Mouse (Mus musculus) embryonic facial prominence, embryonic 15.5 days (tissue): ENCODE results near the gene Gna13. TPM values are rescaled to one million over a fixed set of nuclear protein-coding genes. Genes with fewer than 3 reads are reported as not detected.
"Not testable (repeated sequence)": the region's sequence is repeated elsewhere in the genome, so short reads cannot be mapped to it uniquely, and the experiment has no call there.

Experiments used
- ATAC-seq: fragments of 200-750 bp; cut with Nextera tagmentation; 2 replicates; pipeline ENCODE4 v1.8.0; 2017; ENCODE audit warnings: low read depth, moderate TSS enrichment; ENCODE audit not compliant: insufficient number of reproducible peaks, low FRiP score, low TSS enrichment
- H3K27ac ChIP-seq: fragments of 300-500 bp; sonication (generic); replicated peaks from 2 replicates; pipeline ENCODE4 v1.5.1; 2015; ENCODE audit warnings: mild to moderate bottlenecking, inconsistent platforms
- H3K27me3 ChIP-seq: fragments of 300-500 bp; sonication (generic); 2 replicates; pipeline ENCODE4 v1.6.1; 2015; ENCODE audit warnings: inconsistent platforms
- H3K36me3 ChIP-seq: fragments of 300-500 bp; sonication (generic); 2 replicates; pipeline ENCODE4 v1.6.1; 2015; ENCODE audit warnings: mild to moderate bottlenecking, inconsistent platforms
- H3K4me1 ChIP-seq: fragments of 300-500 bp; sonication (generic); 2 replicates; pipeline ENCODE4 v1.6.1; 2015; ENCODE audit warnings: inconsistent platforms
- H3K4me2 ChIP-seq: fragments of 300-500 bp; sonication (generic); replicated peaks from 2 replicates; pipeline ENCODE4 v1.6.1; 2015; ENCODE audit warnings: mild to moderate bottlenecking, inconsistent platforms
- H3K4me3 ChIP-seq: fragments of 300-500 bp; sonication (generic); replicated peaks from 2 replicates; pipeline ENCODE4 v1.5.1; 2015; ENCODE audit warnings: mild to moderate bottlenecking, inconsistent platforms
- H3K9ac ChIP-seq: fragments of 300-500 bp; sonication (generic); 2 replicates; pipeline ENCODE4 v1.6.1; 2015; ENCODE audit warnings: inconsistent platforms
- H3K9me3 ChIP-seq: fragments of 300-500 bp; sonication (generic); replicated peaks from 2 replicates; pipeline ENCODE4 v1.6.1; 2016; ENCODE audit warnings: inconsistent platforms
- WGBS: fragments of 180-500 bp; shearing (Covaris S2); methylation state at CpG from one replicate; pipeline ENCODE4 v1.1.7; 2015; 5-methylcytosine and 5-hydroxymethylcytosine counted together
- polyA plus RNA-seq: library from polyadenylated mRNA; unstranded; fragments of >200 nt; fragmentation: Nextera tagmentation; extraction: Ambion mirVana; gene quantifications from 2 replicates; pipeline ENCODE4 v1.2.1, GENCODE M21; 2015

The Gna13 gene
- polyA plus RNA-seq, 1 experiment from 2014 or later, result 25.6 TPM

DNA sequence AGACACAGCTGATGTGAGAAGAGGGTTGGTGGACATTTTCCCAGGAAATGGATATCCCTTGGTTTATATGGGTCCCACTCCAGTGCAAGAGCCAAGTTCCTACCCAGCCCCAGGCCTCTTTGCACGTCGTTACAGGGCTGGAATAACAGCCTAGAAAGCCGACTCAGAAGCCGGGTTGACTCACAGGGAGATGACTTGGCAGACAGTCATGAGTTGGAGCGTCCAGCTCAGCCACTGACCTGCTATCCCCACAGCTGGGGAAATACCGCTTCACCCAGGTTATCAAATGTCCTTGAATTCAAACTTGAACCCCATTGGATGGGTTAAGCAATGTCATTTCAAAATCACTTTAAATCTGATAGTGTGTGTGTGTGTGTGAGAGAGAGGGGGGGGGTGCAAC is 29.9 kb upstream of the Gna13 start:
- no peak overlapping the region for H3K27ac ChIP-seq
- no peak overlapping the region for H3K9ac ChIP-seq
- no peak overlapping the region for H3K4me3 ChIP-seq
- H3K27me3 ChIP-seq, result no peaks in the 10 kb centered on the region
- H3K36me3 ChIP-seq, result no peaks in the 10 kb centered on the region
- 68% methylated on average over 6 of the region's 6 CpGs for WGBS
- H3K4me2 ChIP-seq, result no peak overlapping the region
- no peaks in the 10 kb centered on the region for H3K9me3 ChIP-seq
- ATAC-seq, result no peak
- H3K4me1 ChIP-seq, result peaks cover 11% of the 10 kb centered on the region

DNA sequence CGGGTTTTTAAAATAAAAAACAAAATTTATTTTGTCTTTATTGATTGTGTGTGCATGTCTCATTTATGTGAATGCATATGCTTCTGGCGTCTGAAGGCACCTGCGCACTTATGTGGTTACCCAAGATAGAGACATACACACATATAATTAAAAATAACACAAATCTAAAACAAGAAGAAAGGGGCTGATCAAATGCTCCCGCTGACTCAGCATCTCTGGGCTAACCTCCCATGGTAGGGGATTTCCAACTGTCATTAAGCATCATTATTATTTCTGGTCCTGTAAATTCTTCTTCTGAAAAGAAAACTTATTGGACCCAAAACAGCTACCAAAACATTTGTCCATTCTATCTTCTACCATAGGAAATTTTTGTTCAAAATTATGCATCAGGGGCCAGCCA is 27.9 kb upstream of the Gna13 start:
- H3K4me3 ChIP-seq, result no peak overlapping the region
- H3K36me3 ChIP-seq, result no peaks in the 10 kb centered on the region
- peaks cover 11% of the 10 kb centered on the region for H3K4me1 ChIP-seq
- no peak overlapping the region for H3K27ac ChIP-seq
- WGBS, result 87% methylated on average over 4 of the region's 4 CpGs
- no peak for ATAC-seq
- no peaks in the 10 kb centered on the region for H3K9me3 ChIP-seq
- H3K27me3 ChIP-seq, result no peaks in the 10 kb centered on the region
- no peak overlapping the region for H3K9ac ChIP-seq
- H3K4me2 ChIP-seq, result no peak overlapping the region

DNA sequence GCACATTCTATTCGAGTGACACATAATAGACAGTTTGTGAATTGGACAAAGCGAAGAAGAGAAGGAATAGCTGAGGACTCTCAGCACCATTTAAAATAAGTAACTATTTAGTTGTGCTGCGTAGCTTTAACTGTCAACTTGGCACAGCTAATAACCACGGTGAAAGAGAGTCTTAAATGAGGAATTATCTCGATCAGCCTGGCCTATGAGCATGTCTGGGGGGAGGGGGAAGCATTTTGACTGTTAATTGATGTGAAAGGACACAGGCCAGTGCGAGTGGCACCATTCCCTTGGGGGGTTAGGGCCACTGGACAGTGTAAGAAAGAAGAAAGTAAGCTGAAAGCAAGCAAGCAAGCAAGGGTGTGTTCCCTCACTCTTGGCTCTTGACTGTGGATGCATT is 26.7 kb upstream of the Gna13 start:
- Histone ChIP-seq H3K4me1 (peaks cover 11% of the 10 kb centered on the region), H3K9ac (no peak overlapping the region), H3K9me3 (no peaks in the 10 kb centered on the region), H3K4me3 (no peak overlapping the region), H3K27me3 (no peaks in the 10 kb centered on the region), H3K4me2 (no peak overlapping the region), H3K36me3 (no peaks in the 10 kb centered on the region), H3K27ac (no peak overlapping the region)
- WGBS, result 53% methylated on average over 6 of the region's 6 CpGs
- ATAC-seq, result no peak

DNA sequence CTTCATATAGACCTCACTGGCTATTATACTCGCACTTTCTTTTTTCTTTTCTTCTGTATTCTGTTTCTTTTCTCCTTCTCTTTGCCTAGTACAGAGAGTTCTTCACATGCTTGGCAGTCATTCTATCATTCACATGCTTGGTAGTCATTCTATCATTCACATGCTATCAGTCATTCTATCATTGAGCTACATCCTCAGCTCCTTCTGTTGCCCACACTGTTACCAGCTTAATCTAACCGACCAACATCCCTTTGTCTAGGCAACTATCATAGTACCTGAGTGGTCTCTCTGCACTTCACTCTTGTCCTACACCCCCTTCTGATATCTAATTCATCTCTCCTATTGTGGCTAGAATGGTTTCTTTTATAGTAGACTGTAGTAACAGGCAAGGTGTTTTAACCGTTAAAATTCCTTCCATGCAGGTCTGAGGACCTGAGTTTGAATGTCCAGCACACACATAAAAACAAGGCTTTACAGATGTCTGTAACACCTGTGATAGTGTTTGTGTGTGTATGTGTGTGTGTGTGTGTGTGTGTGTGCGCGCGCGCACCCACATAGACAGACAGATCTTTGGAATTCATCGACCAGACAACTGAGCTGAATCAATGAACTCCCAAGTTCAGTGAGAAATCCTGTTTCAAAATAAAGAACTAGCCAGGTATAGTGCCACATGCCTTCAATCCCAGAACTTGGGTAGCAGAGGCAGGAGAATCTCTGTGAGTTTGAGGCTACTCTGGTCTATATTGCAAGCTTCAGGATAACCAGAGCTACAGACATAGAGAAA is 23.3 kb upstream of the Gna13 start:
- 95% methylated on average over 8 of the region's 8 CpGs for WGBS

DNA sequence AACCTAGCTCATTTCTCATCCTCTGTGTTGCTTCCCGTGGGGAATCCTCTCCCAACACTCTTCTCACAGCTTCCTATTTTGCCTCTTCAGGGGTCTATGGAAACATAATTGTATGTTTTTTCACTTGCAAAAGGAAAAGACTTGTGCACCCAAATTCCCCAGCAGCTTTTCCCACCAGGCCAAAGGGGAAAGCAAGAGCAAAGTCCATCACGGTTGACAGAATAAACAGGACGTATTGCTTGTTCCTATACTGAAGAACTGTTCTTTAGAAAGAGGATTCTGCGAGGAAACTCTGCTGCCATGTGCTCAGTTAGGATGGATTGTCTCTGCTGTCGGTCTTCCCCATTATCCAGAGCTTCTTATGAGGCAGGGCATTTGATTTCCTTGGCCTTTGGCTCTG is 22.1 kb upstream of the Gna13 start:
- Histone ChIP-seq H3K9ac (no peak overlapping the region), H3K27ac (no peak overlapping the region), H3K36me3 (no peaks in the 10 kb centered on the region), H3K4me1 (peaks cover 14% of the 10 kb centered on the region), H3K4me2 (no peak overlapping the region), H3K27me3 (no peaks in the 10 kb centered on the region), H3K9me3 (no peaks in the 10 kb centered on the region), H3K4me3 (no peak overlapping the region)
- no peak for ATAC-seq
- WGBS, result 80% methylated on average over 5 of the region's 5 CpGs

More for the DNA sequence above, 23.3 kb upstream of the Gna13 start:
- Histone ChIP-seq H3K4me3 (no peak overlapping the region), H3K4me2 (no peak overlapping the region), H3K27me3 (no peaks in the 10 kb centered on the region), H3K36me3 (no peaks in the 10 kb centered on the region), H3K27ac (no peak overlapping the region), H3K9me3 (no peaks in the 10 kb centered on the region), H3K4me1 (peaks cover 10% of the 10 kb centered on the region), H3K9ac (no peak overlapping the region)
- no peak for ATAC-seq

DNA sequence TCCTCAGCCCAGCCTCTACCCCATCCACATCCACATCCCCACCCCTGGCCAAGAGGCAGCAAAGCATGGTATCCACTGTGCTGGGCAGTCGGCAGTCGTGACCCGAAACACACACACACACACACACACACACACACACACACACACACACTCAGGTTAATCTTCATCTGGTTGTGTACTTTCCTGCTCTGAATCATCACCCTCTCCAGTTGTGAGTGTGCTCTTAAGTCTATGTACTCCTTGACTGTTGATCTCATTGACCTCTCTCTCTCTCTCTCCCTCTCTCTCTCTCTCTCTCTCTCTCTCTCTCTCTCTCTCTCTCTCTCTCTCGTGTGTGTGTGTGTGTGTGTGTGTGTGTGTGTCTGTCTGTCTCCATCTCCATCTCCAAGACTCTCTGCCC is 20.0 kb upstream of the Gna13 start:
- 93% methylated on average over 4 of the region's 4 CpGs for WGBS
- not testable (repeated sequence) for H3K9me3 ChIP-seq, H3K4me2 ChIP-seq, H3K36me3 ChIP-seq, H3K9ac ChIP-seq, H3K27ac ChIP-seq, H3K27me3 ChIP-seq, H3K4me3 ChIP-seq, ATAC-seq
- peaks cover 28% of the 10 kb centered on the region for H3K4me1 ChIP-seq

DNA sequence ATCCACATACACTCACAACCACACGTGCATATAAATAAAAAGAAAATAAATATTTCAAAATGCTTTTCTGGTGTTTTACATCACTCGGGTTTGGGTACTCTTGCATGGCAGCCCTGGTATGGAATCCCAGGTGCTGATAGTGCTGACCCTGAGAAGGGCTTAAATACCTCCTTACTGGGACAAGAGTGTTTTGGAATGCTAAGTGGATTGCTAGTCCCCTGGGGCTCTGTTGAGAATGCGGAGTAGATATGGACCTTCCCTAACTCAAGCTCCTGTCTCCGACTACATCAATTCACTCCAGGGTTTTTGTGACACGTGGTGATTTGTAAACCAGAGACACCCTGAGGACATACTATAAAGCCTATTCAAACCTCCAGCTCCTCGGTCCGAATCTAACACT is 19.1 kb upstream of the Gna13 start:
- Histone ChIP-seq H3K27ac (peak overlapping the region; percentile 73), H3K36me3 (no peaks in the 10 kb centered on the region), H3K4me3 (no peak overlapping the region), H3K27me3 (no peaks in the 10 kb centered on the region), H3K4me1 (peaks cover 37% of the 10 kb centered on the region), H3K9ac (no peak overlapping the region), H3K4me2 (0 out of 2 replicates have a peak overlapping the region, but pooled peaks have one; percentile 8), H3K9me3 (no peaks in the 10 kb centered on the region)
- 26% methylated on average over 7 of the region's 7 CpGs for WGBS
- ATAC-seq, result no peak

DNA sequence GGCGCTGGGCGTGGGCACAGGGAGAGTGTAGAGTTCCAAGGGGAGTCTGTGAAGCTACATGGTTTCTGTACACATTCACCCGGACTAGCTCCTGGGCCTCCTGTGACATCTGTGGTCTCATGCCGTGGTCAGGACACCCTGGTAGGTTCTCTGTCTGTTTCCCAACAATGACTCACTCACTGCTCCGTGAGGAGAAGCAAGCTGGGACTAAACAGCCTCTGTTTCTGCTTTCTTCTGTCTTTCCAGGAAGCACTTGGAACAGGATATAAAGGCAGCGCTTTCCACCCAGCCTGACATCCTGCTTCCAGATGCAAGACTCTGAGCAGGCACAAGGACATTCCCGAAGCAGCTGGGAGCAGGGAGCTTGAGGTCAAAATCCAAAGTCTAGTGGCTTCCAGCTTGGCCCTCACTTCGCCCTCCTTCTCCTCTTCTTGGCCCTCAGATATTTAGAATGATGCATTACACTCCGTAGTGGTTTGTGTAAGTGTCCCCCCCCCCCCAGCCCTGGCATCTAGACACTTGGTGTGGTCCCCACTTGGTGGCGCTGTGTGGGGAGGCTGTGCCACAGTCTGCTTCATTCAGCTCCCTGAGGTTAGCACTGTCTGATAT is 18.5 kb upstream of the Gna13 start:
- Histone ChIP-seq H3K9ac (no peak overlapping the region), H3K4me3 (no peak overlapping the region), H3K4me2 (0 out of 2 replicates have a peak overlapping the region, but pooled peaks have one; percentile 8), H3K4me1 (peaks cover 37% of the 10 kb centered on the region), H3K27me3 (no peaks in the 10 kb centered on the region), H3K27ac (peak overlapping the region; percentile 73), H3K9me3 (no peaks in the 10 kb centered on the region), H3K36me3 (no peaks in the 10 kb centered on the region)
- 20% methylated on average over 10 of the region's 10 CpGs for WGBS
- ATAC-seq, result no peak

DNA sequence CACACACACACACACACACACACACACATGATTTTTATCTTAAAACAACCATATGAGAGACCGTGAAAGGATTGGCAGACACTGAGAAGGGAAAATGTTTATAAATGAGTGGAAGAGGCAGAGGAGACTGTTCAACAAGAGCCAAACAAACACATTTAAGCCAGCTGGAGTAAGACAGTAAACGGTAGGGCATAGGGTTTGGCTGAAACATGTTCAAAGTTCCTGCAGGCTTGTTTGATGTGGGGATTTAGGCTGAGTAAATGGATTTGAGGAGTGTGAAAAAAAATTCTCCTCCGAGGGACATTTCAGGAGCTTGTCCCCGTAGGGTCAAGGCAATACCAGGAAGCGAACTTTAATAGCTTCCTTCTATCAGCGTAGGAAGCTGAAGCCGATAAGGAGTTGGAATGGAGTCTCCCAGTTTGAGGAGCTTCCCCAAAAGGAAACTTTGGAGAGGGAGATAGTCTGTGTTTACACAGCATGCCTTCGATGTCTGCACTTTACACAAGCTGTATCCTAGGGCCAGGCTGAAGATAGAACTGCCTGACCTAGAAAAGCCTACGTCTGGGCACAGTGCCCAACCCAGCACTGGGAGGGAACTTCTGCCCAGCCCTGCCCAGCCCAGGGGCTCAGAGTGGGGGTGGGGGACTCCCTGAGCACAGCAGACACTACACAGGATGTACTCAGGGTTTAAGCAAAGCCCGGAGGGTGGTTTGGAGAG is 15.2 kb upstream of the Gna13 start:
- peak; percentile 83 for ATAC-seq
- Histone ChIP-seq H3K4me1 (peaks cover 37% of the 10 kb centered on the region), H3K9ac (no peak overlapping the region), H3K36me3 (no peaks in the 10 kb centered on the region), H3K27me3 (no peaks in the 10 kb centered on the region), H3K4me3 (no peak overlapping the region), H3K9me3 (no peaks in the 10 kb centered on the region), H3K27ac (peak overlapping the region; percentile 79), H3K4me2 (peak overlapping the region; percentile 27)
- WGBS, result 24% methylated on average over 10 of the region's 10 CpGs

DNA sequence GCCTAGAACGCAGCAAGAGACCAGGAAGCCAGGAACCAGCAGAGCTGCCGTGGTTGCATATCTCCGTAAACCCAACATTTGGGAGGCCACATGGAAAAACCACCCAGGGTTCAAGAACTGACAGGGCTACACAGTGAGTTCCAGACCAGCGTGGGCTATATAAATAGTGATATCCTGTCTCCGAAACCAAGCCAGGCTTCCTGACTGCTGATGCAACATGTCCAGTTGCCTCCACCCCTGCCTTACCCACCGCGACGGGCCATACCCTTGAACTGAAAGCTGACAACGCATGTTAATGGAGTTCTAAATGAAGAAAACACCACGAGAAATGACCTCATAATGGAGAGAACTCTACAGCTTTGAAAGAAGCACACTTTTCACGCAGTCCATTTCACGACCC is 14.2 kb upstream of the Gna13 start:
- H3K4me3 ChIP-seq, result no peak overlapping the region
- ATAC-seq, result no peak
- no peak overlapping the region for H3K9ac ChIP-seq
- H3K4me1 ChIP-seq, result peaks cover 39% of the 10 kb centered on the region
- H3K9me3 ChIP-seq, result no peaks in the 10 kb centered on the region
- H3K27ac ChIP-seq, result no peak overlapping the region
- H3K4me2 ChIP-seq, result no peak overlapping the region
- WGBS, result 76% methylated on average over 12 of the region's 12 CpGs
- H3K27me3 ChIP-seq, result no peaks in the 10 kb centered on the region
- no peaks in the 10 kb centered on the region for H3K36me3 ChIP-seq

DNA sequence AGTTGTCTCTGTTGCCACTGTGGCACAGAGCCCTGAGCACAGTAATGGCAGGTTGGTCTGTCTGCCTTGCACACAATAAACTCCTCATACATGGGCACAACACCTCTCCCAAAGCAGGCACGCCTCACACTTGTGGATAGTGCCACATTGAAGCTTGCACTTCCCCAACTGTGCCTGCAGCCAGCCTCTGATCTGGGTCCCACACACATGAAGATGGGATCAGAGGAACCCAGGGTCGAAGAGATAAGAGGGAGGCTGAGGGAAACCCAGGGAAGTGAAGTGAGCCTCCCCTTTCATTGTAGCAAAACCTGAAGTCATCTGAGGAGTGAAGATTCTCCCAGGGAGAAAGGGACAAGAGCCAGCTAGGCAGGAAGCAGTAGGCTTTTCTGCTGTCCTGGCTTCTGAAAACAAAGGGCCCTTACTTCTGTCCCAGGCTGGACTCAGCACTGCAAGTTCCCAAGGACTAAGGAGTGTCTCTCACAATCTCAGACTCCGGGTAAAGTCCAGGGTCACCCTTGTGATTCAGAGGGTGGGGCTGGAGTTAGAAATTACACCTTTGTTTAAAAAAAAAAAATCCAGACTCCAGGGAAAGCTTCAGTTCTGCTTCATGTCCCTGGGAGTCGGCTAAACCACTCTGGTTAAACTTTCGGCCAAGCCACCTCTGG is 12.8 kb upstream of the Gna13 start:
- Histone ChIP-seq H3K4me2 (no peak overlapping the region), H3K9ac (no peak overlapping the region), H3K4me3 (no peak overlapping the region), H3K36me3 (no peaks in the 10 kb centered on the region), H3K27me3 (no peaks in the 10 kb centered on the region), H3K9me3 (no peaks in the 10 kb centered on the region), H3K4me1 (peaks cover 33% of the 10 kb centered on the region), H3K27ac (no peak overlapping the region)
- WGBS, result 51% methylated on average over 5 of the region's 5 CpGs
- no peak for ATAC-seq
